Mouse (Mus musculus): Measurements from ENCODE around the gene Gng8. TPM values are rescaled to one million over a fixed set of nuclear protein-coding genes. Genes with fewer than 3 reads are reported as not detected.
A peak's percentile ranks its signal among the peaks of the same experiment; 100 is the strongest.

Gene Gng8
- polyA plus RNA-seq, 2 experiments: 17.8 to 63.3 TPM

- Histone ChIP-seq H3K27me3 (ENCODE audit: control insufficient read depth, insufficient read depth, low read length) (no peaks in the 10 kb centered on the region), H3K9ac (ENCODE audit: low read depth, low read length, severe bottlenecking) (no peak overlapping the region), H3K4me1 (ENCODE audit: control insufficient read depth, insufficient read depth, low read length) (peaks cover 5% of the 10 kb centered on the region; the same call in 1 of the 2 replicates), H3K27ac (replicated peaks; ENCODE audit: low read depth, low read length) (no peak overlapping the region), H3K4me3 (replicated peaks; ENCODE audit: low read length) (no peak overlapping the region), H3K36me3 (ENCODE audit: control insufficient read depth, insufficient read depth, low read length) (peaks cover 31% of the 10 kb centered on the region), H3K9me3 (ENCODE audit: control insufficient read depth, low read length) (no peaks in the 10 kb centered on the region), H3K4me2 (replicated peaks; ENCODE audit: low read depth, low read length, severe bottlenecking) (no peak overlapping the region)
- ATAC-seq (ENCODE audit: low FRiP score, low read depth): no peak
- DNase-seq (ENCODE audit: low spot score): no peak
- 89% methylated on average over 3 of the region's 3 CpGs for WGBS
- TF ChIP-seq POLR2A (IDR thresholded peaks at IDR 0.05; ENCODE audit: borderline replicate concordance, extremely low read depth, insufficient read depth, insufficient read length): no peak
Measured at GRCm38 (mm10) chr7:16911904-16912303, 20.3 kb downstream of the Gng8 start.

- no peak overlapping the region for H3K4me3 ChIP-seq (replicated peaks; ENCODE audit: low read length)
- no peak overlapping the region for H3K27ac ChIP-seq (replicated peaks; ENCODE audit: low read depth, low read length)
- 0 out of 2 replicates have a peak overlapping the region, but pooled peaks have one; percentile 21 for H3K9ac ChIP-seq (ENCODE audit: low read depth, low read length, severe bottlenecking)
- no peak for ATAC-seq (ENCODE audit: low FRiP score, low read depth)
- H3K9me3 ChIP-seq (ENCODE audit: control insufficient read depth, low read length): no peaks in the 10 kb centered on the region
- TF ChIP-seq POLR2A (IDR thresholded peaks at IDR 0.05; ENCODE audit: borderline replicate concordance, extremely low read depth, insufficient read depth, insufficient read length): no peak
- H3K27me3 ChIP-seq (ENCODE audit: control insufficient read depth, insufficient read depth, low read length): no peaks in the 10 kb centered on the region
- H3K36me3 ChIP-seq (ENCODE audit: control insufficient read depth, insufficient read depth, low read length): peaks cover 35% of the 10 kb centered on the region
- WGBS: 54% methylated on average over 6 of the region's 6 CpGs
- peaks cover 5% of the 10 kb centered on the region; the same call in 1 of the 2 replicates for H3K4me1 ChIP-seq (ENCODE audit: control insufficient read depth, insufficient read depth, low read length)
- no peak overlapping the region for H3K4me2 ChIP-seq (replicated peaks; ENCODE audit: low read depth, low read length, severe bottlenecking)
- no peak for DNase-seq (ENCODE audit: low spot score)
Measured at GRCm38 (mm10) chr7:16912360-16912759, 20.8 kb downstream of the Gng8 start.

- TF ChIP-seq POLR2A (IDR thresholded peaks at IDR 0.05; ENCODE audit: borderline replicate concordance, extremely low read depth, insufficient read depth, insufficient read length): no peak
- DNase-seq (ENCODE audit: low spot score) (peak; percentile 71), ATAC-seq (ENCODE audit: low FRiP score, low read depth) (peak; percentile 60)
- Histone ChIP-seq H3K4me2 (replicated peaks; ENCODE audit: low read depth, low read length, severe bottlenecking) (no peak overlapping the region), H3K9me3 (ENCODE audit: control insufficient read depth, low read length) (no peaks in the 10 kb centered on the region), H3K4me3 (replicated peaks; ENCODE audit: low read length) (no peak overlapping the region), H3K27me3 (ENCODE audit: control insufficient read depth, insufficient read depth, low read length) (no peaks in the 10 kb centered on the region), H3K9ac (ENCODE audit: low read depth, low read length, severe bottlenecking) (no peak overlapping the region), H3K4me1 (ENCODE audit: control insufficient read depth, insufficient read depth, low read length) (peaks cover 5% of the 10 kb centered on the region; the same call in 1 of the 2 replicates), H3K27ac (replicated peaks; ENCODE audit: low read depth, low read length) (no peak overlapping the region), H3K36me3 (ENCODE audit: control insufficient read depth, insufficient read depth, low read length) (peaks cover 51% of the 10 kb centered on the region)
- 36% methylated on average over 10 of the region's 10 CpGs for WGBS
Measured at GRCm38 (mm10) chr7:16913806-16914452, 22.3 kb downstream of the Gng8 start.

- WGBS: 82% methylated on average over 18 of the region's 18 CpGs
Measured at GRCm38 (mm10) chr7:16914453-16915343, 23.1 kb downstream of the Gng8 start.

More at GRCm38 (mm10) chr7:16914453-16915343, 23.1 kb downstream of the Gng8 start:
- ATAC-seq (ENCODE audit: low FRiP score, low read depth) (no peak), DNase-seq (ENCODE audit: low spot score) (no peak)
- Histone ChIP-seq H3K9ac (ENCODE audit: low read depth, low read length, severe bottlenecking) (no peak overlapping the region), H3K4me2 (replicated peaks; ENCODE audit: low read depth, low read length, severe bottlenecking) (no peak overlapping the region), H3K36me3 (ENCODE audit: control insufficient read depth, insufficient read depth, low read length) (peaks cover 59% of the 10 kb centered on the region), H3K4me1 (ENCODE audit: control insufficient read depth, insufficient read depth, low read length) (peaks cover 7% of the 10 kb centered on the region), H3K4me3 (replicated peaks; ENCODE audit: low read length) (no peak overlapping the region), H3K9me3 (ENCODE audit: control insufficient read depth, low read length) (no peaks in the 10 kb centered on the region), H3K27ac (replicated peaks; ENCODE audit: low read depth, low read length) (no peak overlapping the region), H3K27me3 (ENCODE audit: control insufficient read depth, insufficient read depth, low read length) (no peaks in the 10 kb centered on the region)
- no peak for TF ChIP-seq POLR2A (IDR thresholded peaks at IDR 0.05; ENCODE audit: borderline replicate concordance, extremely low read depth, insufficient read depth, insufficient read length)
